In genomic region chr6:51269617-51270016, GRCm38 (mm10) we compare ENCODE assay signal across 8 mouse cellular contexts.
DNase-seq lines count a peak whose midpoint lies in the region; ATAC-seq and TF ChIP-seq lines count a peak whose summit lies in the region.

No protein-coding gene starts in this region.

- DNase-seq in adrenal gland, adult 2 months = peak; percentile 4
- DNase-seq in adrenal gland, postnatal 4 days (ENCODE audit: low spot score in 2 of 2) = no peak
- peak; percentile 57 for DNase-seq in A20 (ENCODE audit: low read depth, low spot score)
- no peak for DNase-seq in limb, embryonic 14.5 days (ENCODE audit: low spot score)
- DNase-seq in stomach, postnatal 0 days (ENCODE audit: low spot score) = peak; percentile 43
- no peak for DNase-seq in right cerebral cortex, adult 18-20 months
- no peak for DNase-seq in left cerebral cortex, adult 2 months (ENCODE audit: extremely low spot score in 1 of 2, low spot score in 2 of 2)

- peaks cover 8% of the 10 kb centered on the region for H3K27me3 ChIP-seq in forebrain, embryonic 15.5 days
- no peaks in the 10 kb centered on the region for H3K27me3 ChIP-seq in limb, embryonic 14.5 days (ENCODE audit: control insufficient read depth, insufficient read depth, low read length)
- H3K27me3 ChIP-seq in stomach, postnatal 0 days (ENCODE audit: control insufficient read depth, insufficient read depth, low read length) = no peaks in the 10 kb centered on the region

- ATAC-seq in forebrain, embryonic 15.5 days (replicated peaks) = no peak
- ATAC-seq in limb, embryonic 14.5 days (ENCODE audit: low FRiP score, low read depth) = no peak
- ATAC-seq in stomach, postnatal 0 days (ENCODE audit: low FRiP score, low TSS enrichment) = no peak

- H3K4me1 ChIP-seq in forebrain, embryonic 15.5 days = peaks cover 16% of the 10 kb centered on the region
- peaks cover 14% of the 10 kb centered on the region for H3K4me1 ChIP-seq in limb, embryonic 14.5 days (ENCODE audit: control insufficient read depth, insufficient read depth, low read length)
- H3K4me1 ChIP-seq in stomach, postnatal 0 days (replicated peaks; ENCODE audit: control insufficient read depth, insufficient read depth) = no peaks in the 10 kb centered on the region

- no peak for TF ChIP-seq CTCF in stomach, postnatal 0 days (IDR thresholded peaks at IDR 0.05; ENCODE audit: low read depth)
- TF ChIP-seq CTCF in left cerebral cortex, adult 2 months (IDR thresholded peaks at IDR 0.05) = no peak

- peak overlapping the region; percentile 58; the same call in 1 of the 2 replicates for H3K4me3 ChIP-seq in forebrain, embryonic 15.5 days
- peak overlapping the region; percentile 88 for H3K4me3 ChIP-seq in limb, embryonic 14.5 days (replicated peaks; ENCODE audit: low read length)
- H3K4me3 ChIP-seq in stomach, postnatal 0 days (ENCODE audit: low read depth, low read length) = peak overlapping the region; percentile 80
- no peak overlapping the region for H3K4me3 ChIP-seq in left cerebral cortex, adult 2 months

- no peak overlapping the region for H3K9ac ChIP-seq in forebrain, embryonic 15.5 days (replicated peaks)
- peak overlapping the region; percentile 93 for H3K9ac ChIP-seq in limb, embryonic 14.5 days (ENCODE audit: low read depth, low read length, severe bottlenecking)
- peak overlapping the region; percentile 89 for H3K9ac ChIP-seq in stomach, postnatal 0 days (ENCODE audit: low read length)

- H3K4me2 ChIP-seq in forebrain, embryonic 15.5 days (replicated peaks) = peak overlapping the region; percentile 96
- peak overlapping the region; percentile 80 for H3K4me2 ChIP-seq in limb, embryonic 14.5 days (replicated peaks; ENCODE audit: low read depth, low read length, severe bottlenecking)
- H3K4me2 ChIP-seq in stomach, postnatal 0 days (replicated peaks; ENCODE audit: low read depth) = peak overlapping the region; percentile 92

- TF ChIP-seq POLR2A in limb, embryonic 14.5 days (IDR thresholded peaks at IDR 0.05; ENCODE audit: borderline replicate concordance, extremely low read depth, insufficient read depth, insufficient read length) = no peak

- no peak for TF ChIP-seq EP300 in stomach, postnatal 0 days (optimal IDR thresholded peaks at IDR 0.05)

- no peaks in the 10 kb centered on the region for H3K9me3 ChIP-seq in forebrain, embryonic 15.5 days
- H3K9me3 ChIP-seq in limb, embryonic 14.5 days (ENCODE audit: control insufficient read depth, low read length) = no peaks in the 10 kb centered on the region
- no peaks in the 10 kb centered on the region for H3K9me3 ChIP-seq in stomach, postnatal 0 days (ENCODE audit: control insufficient read depth, low read length)

- no peaks in the 10 kb centered on the region for H3K36me3 ChIP-seq in forebrain, embryonic 15.5 days
- no peaks in the 10 kb centered on the region for H3K36me3 ChIP-seq in limb, embryonic 14.5 days (ENCODE audit: control insufficient read depth, insufficient read depth, low read length)
- no peaks in the 10 kb centered on the region for H3K36me3 ChIP-seq in stomach, postnatal 0 days (ENCODE audit: control insufficient read depth, insufficient read depth, low read length)

- no peak overlapping the region for H3K27ac ChIP-seq in forebrain, embryonic 15.5 days (replicated peaks)
- H3K27ac ChIP-seq in limb, embryonic 14.5 days (replicated peaks; ENCODE audit: low read depth, low read length) = peak overlapping the region; percentile 92; the same call in 1 of the 2 replicates
- H3K27ac ChIP-seq in stomach, postnatal 0 days (replicated peaks) = peak overlapping the region; percentile 91; the same call in 1 of the 2 replicates
- no peak overlapping the region for H3K27ac ChIP-seq in left cerebral cortex, adult 2 months

- 18% methylated on average over 10 of the region's 10 CpGs for WGBS in forebrain, embryonic 15.5 days
- WGBS in limb, embryonic 14.5 days = 23% methylated on average over 10 of the region's 10 CpGs
- 19% methylated on average over 10 of the region's 10 CpGs for WGBS in stomach, postnatal 0 days

- intact Hi-C loops in left cerebral cortex, adult 2 months (cut with DNase I) = loop anchor here (5.0 kb wide), 1 partner anchor 93 kb away; no protein-coding TSS in a partner anchor

Comparison
In these comparisons a context has a peak if more than half of its experiments do, and no peak if none do; other contexts are left out.
1. DNase-seq: peak in adrenal gland, adult 2 months (single experiment), A20 (single experiment) and stomach, postnatal 0 days (single experiment); none in adrenal gland, postnatal 4 days (0 of 2), limb, embryonic 14.5 days (single experiment), right cerebral cortex, adult 18-20 months (single experiment) and left cerebral cortex, adult 2 months (0 of 2).
2. H3K27ac ChIP-seq: peak in limb, embryonic 14.5 days (single experiment) and stomach, postnatal 0 days (single experiment); none in forebrain, embryonic 15.5 days (single experiment) and left cerebral cortex, adult 2 months (single experiment).
3. Peak in every context shown above with its lines, with median percentiles within 50 percentile points of each other: H3K4me2 ChIP-seq.